Mouse (Mus musculus) embryonic facial prominence, embryonic 11.5 days (tissue): ENCODE results near the gene Glul. TPM values are rescaled to one million over a fixed set of nuclear protein-coding genes. Genes with fewer than 3 reads are reported as not detected.

Source experiments
- ATAC-seq: fragments of 200-750 bp; cut with Nextera tagmentation; replicated peaks from 2 replicates; pipeline ENCODE4 v1.8.0; 2017; ENCODE audit warnings: low read depth; ENCODE audit not compliant: insufficient number of reproducible peaks, low FRiP score, low TSS enrichment
- DNase-seq: peaks from one replicate; pipeline ENCODE4 v3.0.0-alpha.2; 2015; ENCODE audit warnings: low spot score
- H3K27ac ChIP-seq: fragments of 300-500 bp; sonication (generic); replicated peaks from 2 replicates; pipeline ENCODE4 v1.5.1; 2014; ENCODE audit warnings: mild to moderate bottlenecking, low read depth, low read length, control low read depth
- H3K27me3 ChIP-seq: fragments of 300-500 bp; sonication (generic); 2 replicates; pipeline ENCODE4 v1.6.1; 2014; ENCODE audit warnings: mild to moderate bottlenecking, low read length, moderate library complexity, mixed read lengths; ENCODE audit not compliant: control insufficient read depth, insufficient read depth
- H3K36me3 ChIP-seq: fragments of 300-500 bp; sonication (generic); replicated peaks from 2 replicates; pipeline ENCODE4 v1.6.1; 2014; ENCODE audit warnings: low read depth, mild to moderate bottlenecking, low read length, moderate library complexity, mixed read lengths; ENCODE audit not compliant: control insufficient read depth, insufficient read depth
- H3K4me1 ChIP-seq: fragments of 300-500 bp; sonication (generic); 2 replicates; pipeline ENCODE4 v1.6.1; 2014; ENCODE audit warnings: low read length, mixed read lengths; ENCODE audit not compliant: control insufficient read depth, insufficient read depth
- H3K4me2 ChIP-seq: fragments of 300-500 bp; sonication (generic); 2 replicates; pipeline ENCODE4 v1.6.1; 2014; ENCODE audit warnings: low read depth, mild to moderate bottlenecking, control low read depth, low read length, moderate library complexity
- H3K4me3 ChIP-seq: fragments of 300-500 bp; sonication (generic); 2 replicates; pipeline ENCODE4 v1.5.1; 2014; ENCODE audit warnings: low read depth, low read length, control low read depth
- H3K9ac ChIP-seq: fragments of 300-500 bp; sonication (generic); replicated peaks from 2 replicates; pipeline ENCODE4 v1.6.1; 2014; ENCODE audit warnings: mild to moderate bottlenecking, control low read depth, low read length
- H3K9me3 ChIP-seq: fragments of 300-500 bp; sonication (generic); replicated peaks from 2 replicates; pipeline ENCODE4 v1.6.1; 2016; ENCODE audit warnings: mild to moderate bottlenecking, low read length, inconsistent platforms, mixed read lengths; ENCODE audit not compliant: control insufficient read depth
- WGBS: fragments of 180-500 bp; shearing (Covaris S2); extraction: QIAGEN DNeasy Blood & Tissue Kit; methylation state at CpG from one replicate; pipeline ENCODE4 v1.1.7; 2014; 5-methylcytosine and 5-hydroxymethylcytosine counted together
- polyA plus RNA-seq: library from polyadenylated mRNA; unstranded; fragments of >200 nt; fragmentation: Nextera tagmentation; extraction: Ambion mirVana; gene quantifications from 2 replicates; pipeline ENCODE4 v1.2.1, GENCODE M21; 2014

Glul gene
- polyA plus RNA-seq, 1 experiment from 2014 or later, result 128 TPM

DNA sequence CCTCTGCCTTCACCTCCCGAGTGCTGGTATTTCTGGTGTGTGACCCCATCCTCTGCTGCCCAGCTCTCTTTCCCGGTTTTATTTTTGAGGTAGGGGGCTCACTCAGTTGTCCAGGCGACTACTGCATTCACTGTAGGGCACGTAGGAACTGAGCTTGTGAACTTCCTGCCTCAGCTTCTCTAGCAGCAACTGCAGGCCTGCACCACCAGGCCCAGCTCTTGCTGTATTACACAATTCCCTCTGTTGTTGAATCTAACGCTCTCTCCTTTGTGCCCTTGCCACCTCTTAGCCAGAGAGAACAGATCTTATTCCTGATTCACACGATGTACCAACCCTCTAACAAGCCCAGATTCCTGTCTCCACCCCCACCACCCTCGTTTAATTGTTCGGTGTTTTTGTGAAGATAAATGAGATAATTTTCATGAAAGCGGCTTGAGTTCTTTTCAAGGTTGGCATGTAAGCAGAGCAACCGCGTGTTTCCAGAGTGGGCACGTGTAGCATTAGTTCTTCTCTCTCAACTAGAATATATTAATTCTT, 36.2 kb downstream of the Glul start:
- no peak overlapping the region for H3K4me2 ChIP-seq
- H3K9me3 ChIP-seq, result no peaks in the 10 kb centered on the region
- H3K36me3 ChIP-seq, result no peaks in the 10 kb centered on the region
- H3K4me1 ChIP-seq, result no peaks in the 10 kb centered on the region
- no peak overlapping the region for H3K27ac ChIP-seq
- 78% methylated on average over 12 of the region's 12 CpGs for WGBS
- no peak for ATAC-seq
- no peak overlapping the region for H3K4me3 ChIP-seq
- no peaks in the 10 kb centered on the region for H3K27me3 ChIP-seq
- no peak for DNase-seq
- no peak overlapping the region for H3K9ac ChIP-seq

DNA sequence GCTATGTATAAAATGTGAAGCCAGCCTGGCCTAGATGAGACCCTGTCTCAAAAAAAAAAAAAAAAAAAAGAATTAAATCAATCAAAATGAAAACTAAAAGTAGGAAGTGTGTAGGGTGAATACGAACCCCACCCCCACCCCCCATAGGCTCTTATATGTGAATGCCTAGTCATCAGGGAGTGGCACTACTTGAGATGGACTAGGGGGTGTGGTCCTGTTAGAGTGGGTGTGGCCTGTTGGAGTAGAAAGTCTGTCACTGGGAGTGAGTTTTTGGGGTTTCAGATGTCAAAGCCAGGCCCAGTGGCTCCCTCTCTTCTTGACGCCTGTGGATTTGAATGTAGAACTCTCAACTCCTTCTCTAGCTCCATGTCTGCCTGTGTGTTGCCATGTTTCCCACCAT, 37.3 kb downstream of the Glul start:
- no peak for ATAC-seq

DNA sequence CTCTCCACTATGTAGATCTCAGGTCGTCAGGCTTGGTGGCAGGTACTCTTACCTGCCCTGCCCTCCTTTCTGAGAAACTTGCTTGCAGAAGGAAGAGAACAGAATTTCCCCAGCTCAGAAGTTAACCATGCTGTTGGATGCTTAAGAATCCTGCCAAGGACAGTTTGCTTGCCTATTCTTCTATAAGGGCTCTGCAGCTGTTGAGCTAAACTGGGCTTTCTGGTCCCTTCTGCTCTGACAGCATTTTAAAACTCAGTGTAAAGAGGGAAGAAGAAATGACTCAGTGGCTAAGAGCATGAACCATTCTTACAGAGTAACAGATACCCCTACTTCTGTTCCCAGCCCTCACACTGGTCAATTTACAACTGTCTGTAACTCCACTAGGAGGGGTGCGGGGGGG, 41.2 kb downstream of the Glul start:
- Histone ChIP-seq H3K27ac (no peak overlapping the region), H3K4me1 (no peaks in the 10 kb centered on the region), H3K9ac (no peak overlapping the region), H3K36me3 (no peaks in the 10 kb centered on the region), H3K27me3 (no peaks in the 10 kb centered on the region), H3K9me3 (no peaks in the 10 kb centered on the region), H3K4me3 (no peak overlapping the region), H3K4me2 (no peak overlapping the region)
- ATAC-seq, result no peak
- DNase-seq, result no peak
- 84% methylated on average over 2 of the region's 2 CpGs for WGBS

More for the DNA sequence above, 37.3 kb downstream of the Glul start:
- Histone ChIP-seq H3K4me1 (no peaks in the 10 kb centered on the region), H3K9me3 (no peaks in the 10 kb centered on the region), H3K4me3 (no peak overlapping the region), H3K27ac (no peak overlapping the region), H3K36me3 (no peaks in the 10 kb centered on the region), H3K27me3 (no peaks in the 10 kb centered on the region), H3K9ac (no peak overlapping the region), H3K4me2 (no peak overlapping the region)
- WGBS, result 86% methylated on average over 2 of the region's 2 CpGs
- no peak for DNase-seq

DNA sequence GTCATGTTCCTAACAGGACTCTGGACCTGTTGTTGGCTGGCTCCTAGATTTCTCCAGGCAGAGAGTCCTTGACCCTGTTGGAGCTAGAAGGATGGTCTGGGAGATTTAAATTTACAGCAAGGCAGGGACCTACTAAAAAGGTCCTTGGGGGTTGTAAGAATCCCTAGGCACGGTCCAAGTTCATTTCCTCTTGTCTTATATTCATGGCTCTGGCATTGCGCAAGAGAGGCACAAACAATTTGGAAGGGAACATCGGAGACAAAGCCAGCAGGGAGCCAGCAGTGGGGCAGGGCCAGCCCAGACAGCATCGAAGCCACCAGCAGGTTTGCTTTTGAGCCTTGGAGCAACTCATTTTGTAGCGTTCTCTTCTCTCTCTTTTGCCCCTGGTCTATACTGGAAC, 45.4 kb downstream of the Glul start:
- DNase-seq (no peak), ATAC-seq (no peak)
- Histone ChIP-seq H3K9ac (no peak overlapping the region), H3K4me3 (no peak overlapping the region), H3K27ac (no peak overlapping the region), H3K36me3 (no peaks in the 10 kb centered on the region), H3K9me3 (no peaks in the 10 kb centered on the region), H3K4me2 (no peak overlapping the region), H3K4me1 (no peaks in the 10 kb centered on the region), H3K27me3 (no peaks in the 10 kb centered on the region)
- 75% methylated on average over 5 of the region's 5 CpGs for WGBS

- ATAC-seq, result no peak
Observed at GRCm38 (mm10) chr1:153946971-153947370, 47.2 kb downstream of the Glul start.

DNA sequence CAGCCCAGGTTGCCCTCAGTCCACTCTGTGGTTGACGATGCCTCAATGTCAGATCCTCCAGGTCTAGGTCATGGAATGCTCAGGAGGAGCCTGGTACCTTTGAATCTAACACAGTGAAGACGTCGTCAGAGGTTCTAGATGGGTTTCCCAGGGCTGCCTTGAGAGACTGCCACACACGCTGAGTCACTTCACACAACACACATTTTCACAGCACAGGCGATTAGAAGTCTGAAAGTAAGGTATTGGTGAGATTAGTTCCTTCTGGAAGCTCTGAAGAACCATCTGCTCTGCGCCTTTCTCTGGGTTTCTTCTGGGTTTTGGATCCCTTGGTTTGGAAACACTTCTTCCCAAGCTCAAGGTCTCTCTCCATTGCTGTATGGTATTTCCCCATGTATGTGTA, 48.1 kb downstream of the Glul start:
- DNase-seq, result no peak
- H3K27ac ChIP-seq, result no peak overlapping the region
- no peaks in the 10 kb centered on the region for H3K4me1 ChIP-seq
- no peak for ATAC-seq
- WGBS, result 91% methylated on average over 6 of the region's 6 CpGs
- H3K4me3 ChIP-seq, result no peak overlapping the region
- no peak overlapping the region for H3K9ac ChIP-seq
- H3K27me3 ChIP-seq, result no peaks in the 10 kb centered on the region
- no peak overlapping the region for H3K4me2 ChIP-seq
- H3K36me3 ChIP-seq, result no peaks in the 10 kb centered on the region
- H3K9me3 ChIP-seq, result no peaks in the 10 kb centered on the region

More at GRCm38 (mm10) chr1:153946971-153947370, 47.2 kb downstream of the Glul start:
- H3K4me1 ChIP-seq, result no peaks in the 10 kb centered on the region
- H3K9ac ChIP-seq, result no peak overlapping the region
- WGBS, result 47% methylated on average over 7 of the region's 7 CpGs
- no peak overlapping the region for H3K4me3 ChIP-seq
- H3K9me3 ChIP-seq, result no peaks in the 10 kb centered on the region
- H3K27ac ChIP-seq, result no peak overlapping the region
- DNase-seq, result no peak
- H3K36me3 ChIP-seq, result no peaks in the 10 kb centered on the region
- H3K27me3 ChIP-seq, result no peaks in the 10 kb centered on the region
- H3K4me2 ChIP-seq, result no peak overlapping the region

GRCm38 (mm10) chr1:153953232-153953631, 53.5 kb downstream of the Glul start:
- no peaks in the 10 kb centered on the region for H3K27me3 ChIP-seq
- H3K9me3 ChIP-seq, result no peaks in the 10 kb centered on the region
- H3K36me3 ChIP-seq, result no peaks in the 10 kb centered on the region
- H3K4me1 ChIP-seq, result no peaks in the 10 kb centered on the region
- no peak overlapping the region for H3K4me3 ChIP-seq
- no peak overlapping the region for H3K27ac ChIP-seq
- ATAC-seq, result no peak
- DNase-seq, result no peak
- no peak overlapping the region for H3K9ac ChIP-seq
- WGBS, result 80% methylated on average over 9 of the region's 9 CpGs
- no peak overlapping the region for H3K4me2 ChIP-seq

GRCm38 (mm10) chr1:153953797-153954196, 54.1 kb downstream of the Glul start:
- Histone ChIP-seq H3K9me3 (no peaks in the 10 kb centered on the region), H3K4me3 (no peak overlapping the region), H3K36me3 (no peaks in the 10 kb centered on the region), H3K9ac (no peak overlapping the region), H3K27ac (no peak overlapping the region), H3K4me1 (no peaks in the 10 kb centered on the region), H3K27me3 (no peaks in the 10 kb centered on the region), H3K4me2 (no peak overlapping the region)
- 82% methylated on average over 6 of the region's 6 CpGs for WGBS
- DNase-seq, result no peak
- ATAC-seq, result no peak
